Mouse (Mus musculus): ENCODE data around the gene Ptpn22. TPM values are rescaled to one million over a fixed set of nuclear protein-coding genes. Genes with fewer than 3 reads are reported as not detected.
"Not testable (repeated sequence)": the region's sequence is repeated elsewhere in the genome, so short reads cannot be mapped to it uniquely, and the experiment has no call there.

The Ptpn22 gene
- polyA plus RNA-seq, 1 experiment from 2014 or later: 0.27 TPM

DNA sequence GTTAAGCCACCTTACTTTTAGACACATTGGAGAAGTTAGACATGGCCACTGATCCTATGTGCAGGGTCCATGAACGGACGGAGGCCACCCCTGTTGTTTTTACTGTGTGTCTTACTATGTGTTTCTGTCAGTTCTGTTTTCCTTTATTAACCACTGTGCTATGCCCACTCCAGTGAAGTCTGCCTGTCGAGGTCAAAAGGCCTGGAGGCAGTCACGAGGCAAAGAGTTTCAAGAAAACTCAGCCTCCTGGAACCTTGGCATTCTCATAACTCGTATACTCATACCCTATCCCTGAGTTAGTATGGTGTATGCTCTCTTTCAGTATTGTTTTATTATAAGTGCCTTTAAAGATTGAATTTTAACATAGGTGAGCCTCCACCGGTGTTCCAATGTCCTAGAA is 19.9 kb upstream of the Ptpn22 start:
- no peaks in the 10 kb centered on the region for H3K27me3 ChIP-seq
- WGBS: 93% methylated on average over 6 of the region's 6 CpGs
- H3K36me3 ChIP-seq: no peaks in the 10 kb centered on the region

DNA sequence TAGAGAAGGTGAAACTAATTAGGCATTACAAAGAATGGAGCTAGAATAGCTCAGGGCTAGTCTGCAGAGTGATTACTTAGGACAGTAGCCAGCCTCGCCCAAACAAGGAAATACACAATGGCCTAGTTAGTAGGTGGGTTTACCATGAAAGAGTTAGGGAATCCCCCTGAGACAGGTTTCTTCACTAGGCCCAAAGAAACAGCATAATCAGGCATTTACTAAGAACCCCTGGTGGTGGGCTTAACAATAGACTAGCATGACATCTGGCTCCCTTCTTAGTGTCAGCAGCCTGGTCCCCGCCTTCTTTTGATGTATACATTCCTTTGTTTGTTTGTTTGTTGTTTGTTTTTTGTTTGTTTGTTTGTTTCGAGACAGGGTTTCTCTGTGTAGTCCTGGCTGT is 19.4 kb upstream of the Ptpn22 start:
- not testable (repeated sequence) for H3K36me3 ChIP-seq; H3K4me1 ChIP-seq; H3K9ac ChIP-seq; H3K4me2 ChIP-seq (replicated peaks); H3K27me3 ChIP-seq; H3K4me3 ChIP-seq; ATAC-seq (ENCODE audit: low FRiP score); H3K9me3 ChIP-seq (replicated peaks); H3K27ac ChIP-seq
- 77% methylated on average over 3 of the region's 3 CpGs for WGBS

More for the DNA sequence above, 19.9 kb upstream of the Ptpn22 start:
- no peak overlapping the region for H3K4me3 ChIP-seq
- H3K4me2 ChIP-seq (replicated peaks): no peak overlapping the region
- H3K27ac ChIP-seq: no peak overlapping the region
- no peaks in the 10 kb centered on the region for H3K9me3 ChIP-seq (replicated peaks)
- H3K9ac ChIP-seq: no peak overlapping the region
- no peak for ATAC-seq (ENCODE audit: low FRiP score)
- H3K4me1 ChIP-seq: no peaks in the 10 kb centered on the region

DNA sequence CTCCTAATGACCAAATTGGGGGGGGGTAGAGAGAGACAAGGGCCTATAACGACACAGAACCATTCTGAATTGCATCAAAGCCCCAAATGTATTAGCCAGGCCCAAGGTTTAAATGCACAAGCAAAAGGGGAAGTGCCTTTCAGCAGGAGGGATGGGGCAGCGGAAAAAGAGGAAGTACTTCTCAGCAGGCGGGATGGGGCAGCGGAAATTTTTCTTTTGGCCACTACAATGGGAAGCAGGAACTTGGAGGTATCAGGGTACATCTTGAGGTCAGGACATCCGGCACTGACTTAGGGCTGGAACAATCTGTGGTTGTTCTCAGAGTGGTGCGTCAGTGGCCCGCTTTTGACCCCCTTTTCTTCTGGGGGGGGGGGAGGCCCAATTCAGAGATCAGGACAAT is 18.6 kb upstream of the Ptpn22 start:
- not testable (repeated sequence) for H3K27me3 ChIP-seq; H3K36me3 ChIP-seq; H3K4me2 ChIP-seq (replicated peaks); H3K9me3 ChIP-seq (replicated peaks); H3K4me1 ChIP-seq; ATAC-seq (ENCODE audit: low FRiP score); H3K27ac ChIP-seq; H3K4me3 ChIP-seq; H3K9ac ChIP-seq
- WGBS: 90% methylated on average over 7 of the region's 7 CpGs

DNA sequence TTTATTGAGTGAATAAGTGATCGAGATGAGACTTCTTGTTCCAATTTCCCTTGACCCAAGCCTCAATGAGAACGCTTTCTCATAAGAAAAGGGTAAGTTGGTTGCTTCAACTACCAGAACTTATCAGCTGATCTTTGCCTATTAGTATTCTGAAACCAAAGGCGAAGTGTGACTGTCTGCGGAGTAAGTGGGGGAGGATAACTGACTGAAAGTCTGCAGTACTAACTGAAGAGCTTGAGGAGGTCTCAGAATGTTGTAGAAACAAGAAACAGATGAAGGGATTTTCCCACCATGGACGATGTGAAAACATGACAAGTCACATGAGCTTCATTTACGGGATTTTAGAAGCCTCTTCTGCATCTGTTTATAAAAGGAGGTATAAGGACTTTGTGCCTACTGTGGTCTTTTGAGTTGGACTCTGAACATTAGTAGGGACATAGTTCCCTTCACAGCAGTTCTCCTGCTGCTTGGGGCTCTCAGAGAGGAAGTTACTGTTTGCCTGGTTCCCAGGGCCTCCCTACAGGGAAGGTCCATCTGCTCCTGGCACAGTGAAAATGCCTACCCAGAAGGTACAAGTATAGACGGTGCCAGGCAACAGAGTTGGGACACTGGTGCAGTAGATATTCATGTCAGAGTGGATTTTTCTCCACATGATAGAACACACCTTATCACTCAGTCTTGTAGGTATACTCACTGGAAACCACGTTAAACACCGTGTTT is 8.8 kb upstream of the Ptpn22 start:
- H3K4me1 ChIP-seq: no peaks in the 10 kb centered on the region
- ATAC-seq (ENCODE audit: low FRiP score): no peak
- H3K36me3 ChIP-seq: no peaks in the 10 kb centered on the region
- no peak overlapping the region for H3K4me3 ChIP-seq
- no peaks in the 10 kb centered on the region for H3K27me3 ChIP-seq
- no peak overlapping the region for H3K4me2 ChIP-seq (replicated peaks)
- H3K27ac ChIP-seq: no peak overlapping the region
- no peak overlapping the region for H3K9ac ChIP-seq
- no peaks in the 10 kb centered on the region for H3K9me3 ChIP-seq (replicated peaks)
- WGBS: 84% methylated on average over 9 of the region's 9 CpGs

DNA sequence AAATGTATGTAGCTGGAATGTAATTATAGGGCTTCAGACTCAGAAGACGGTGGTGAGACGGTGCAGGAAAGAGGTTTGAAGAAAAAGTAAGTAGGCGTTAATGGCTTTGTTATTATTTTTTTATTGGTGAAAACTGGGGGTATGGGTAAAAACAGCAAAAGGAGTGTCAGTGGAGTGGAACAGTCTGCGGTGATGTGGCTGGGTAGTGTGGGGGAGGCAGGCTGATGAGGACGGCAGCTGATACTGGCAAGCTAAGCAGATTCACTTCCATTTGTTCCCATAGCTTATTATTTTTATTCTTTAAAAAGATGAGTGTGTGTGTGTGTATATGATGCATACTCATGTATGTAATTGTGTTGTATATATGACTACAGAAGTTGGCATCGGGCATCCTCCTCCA is 8.1 kb upstream of the Ptpn22 start:
- Histone ChIP-seq H3K4me2 (replicated peaks) (no peak overlapping the region), H3K9ac (no peak overlapping the region), H3K27ac (no peak overlapping the region), H3K27me3 (no peaks in the 10 kb centered on the region), H3K36me3 (no peaks in the 10 kb centered on the region), H3K4me3 (no peak overlapping the region), H3K4me1 (no peaks in the 10 kb centered on the region), H3K9me3 (replicated peaks) (no peaks in the 10 kb centered on the region)
- WGBS: 95% methylated on average over 6 of the region's 6 CpGs
- ATAC-seq (ENCODE audit: low FRiP score): no peak

DNA sequence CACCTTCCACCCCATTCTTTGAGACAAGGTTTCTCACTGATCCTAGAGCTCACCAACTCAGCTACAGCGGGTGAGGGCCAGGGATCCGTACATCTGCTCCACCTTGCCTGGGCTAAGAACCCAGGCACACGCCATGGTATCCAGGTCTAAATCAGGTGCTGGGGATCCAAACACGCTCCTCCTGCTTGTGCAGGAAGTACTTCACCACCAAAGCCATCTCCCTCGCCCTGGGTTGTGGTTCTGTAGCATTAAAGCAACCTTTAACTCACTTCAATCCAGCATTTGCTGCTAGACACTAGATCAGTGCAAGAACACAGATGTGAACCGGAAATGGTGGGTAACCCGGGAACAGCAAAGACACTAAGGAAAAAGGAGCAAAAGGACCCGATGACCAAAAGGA is 7.7 kb upstream of the Ptpn22 start:
- no peaks in the 10 kb centered on the region for H3K4me1 ChIP-seq
- H3K9me3 ChIP-seq (replicated peaks): no peaks in the 10 kb centered on the region
- 90% methylated on average over 8 of the region's 8 CpGs for WGBS

DNA sequence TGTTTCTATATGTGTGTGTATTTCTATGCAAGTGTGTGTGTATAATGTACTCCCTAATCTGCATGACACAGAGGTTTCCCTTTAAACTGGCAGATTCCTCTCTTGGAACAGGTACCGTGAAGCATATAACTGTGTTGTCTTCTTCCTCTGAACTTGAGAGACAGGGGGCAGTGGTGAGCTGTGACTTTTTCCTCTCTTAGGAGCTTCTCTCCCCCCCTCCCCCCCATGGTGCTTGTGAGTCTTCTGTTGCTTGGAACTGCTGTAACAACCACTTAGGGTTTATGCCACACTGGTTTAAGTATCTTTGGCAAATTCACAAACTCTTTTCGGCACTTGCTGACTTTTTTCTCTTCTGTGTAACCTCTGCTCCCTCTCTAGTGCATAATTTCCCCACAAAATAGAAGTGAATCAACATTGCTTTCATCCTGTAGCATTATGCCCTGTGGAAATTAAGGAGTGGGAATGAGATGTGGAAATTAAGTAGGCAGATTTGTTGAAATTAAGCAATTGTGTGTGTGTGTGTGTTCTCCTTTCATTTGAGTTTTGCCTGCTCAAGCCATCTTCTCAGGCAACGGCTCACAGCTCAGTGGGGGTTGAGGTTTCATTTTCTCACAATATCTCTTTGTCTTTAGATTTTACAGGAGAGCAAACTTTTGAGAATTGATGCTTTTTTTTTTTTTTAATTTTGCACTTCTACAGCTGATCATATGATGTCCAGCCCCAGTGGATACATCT is 6.9 kb upstream of the Ptpn22 start:
- no peak for ATAC-seq (ENCODE audit: low FRiP score)
- Histone ChIP-seq H3K4me2 (replicated peaks) (no peak overlapping the region), H3K27me3 (no peaks in the 10 kb centered on the region), H3K36me3 (no peaks in the 10 kb centered on the region), H3K4me3 (no peak overlapping the region), H3K4me1 (no peaks in the 10 kb centered on the region), H3K9me3 (replicated peaks) (no peaks in the 10 kb centered on the region), H3K9ac (no peak overlapping the region), H3K27ac (no peak overlapping the region)
- WGBS: 71% methylated on average over 3 of the region's 3 CpGs

More for the DNA sequence above, 7.7 kb upstream of the Ptpn22 start:
- H3K4me2 ChIP-seq (replicated peaks): no peak overlapping the region
- H3K4me3 ChIP-seq: no peak overlapping the region
- H3K36me3 ChIP-seq: no peaks in the 10 kb centered on the region
- H3K27me3 ChIP-seq: no peaks in the 10 kb centered on the region
- H3K27ac ChIP-seq: no peak overlapping the region
- no peak for ATAC-seq (ENCODE audit: low FRiP score)
- no peak overlapping the region for H3K9ac ChIP-seq

DNA sequence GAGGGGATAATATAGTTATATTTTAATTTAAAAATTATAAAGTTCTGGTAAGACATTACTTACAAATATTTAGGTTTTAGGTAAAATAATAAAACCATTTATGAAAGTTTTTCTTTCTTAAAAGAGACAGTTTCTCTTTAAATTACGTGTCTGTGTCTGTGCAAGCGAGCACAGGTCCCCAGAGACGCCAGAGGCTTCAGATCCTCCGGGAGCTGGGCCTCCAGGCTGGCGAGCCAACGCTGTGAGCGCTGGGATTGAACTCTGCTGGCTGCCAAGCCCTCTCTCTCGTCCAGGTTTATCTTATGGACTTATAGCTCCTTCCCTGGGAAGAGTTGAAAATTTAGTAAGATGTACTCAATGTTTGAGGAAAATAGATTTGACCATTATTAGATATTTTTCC is 5.8 kb upstream of the Ptpn22 start:
- H3K27ac ChIP-seq: no peak overlapping the region
- no peaks in the 10 kb centered on the region for H3K36me3 ChIP-seq
- no peak overlapping the region for H3K9ac ChIP-seq
- ATAC-seq (ENCODE audit: low FRiP score): no peak
- no peaks in the 10 kb centered on the region for H3K27me3 ChIP-seq
- H3K4me1 ChIP-seq: no peaks in the 10 kb centered on the region
- H3K4me3 ChIP-seq: no peak overlapping the region
- WGBS: 62% methylated on average over 8 of the region's 8 CpGs
- H3K4me2 ChIP-seq (replicated peaks): no peak overlapping the region
- no peaks in the 10 kb centered on the region for H3K9me3 ChIP-seq (replicated peaks)

DNA sequence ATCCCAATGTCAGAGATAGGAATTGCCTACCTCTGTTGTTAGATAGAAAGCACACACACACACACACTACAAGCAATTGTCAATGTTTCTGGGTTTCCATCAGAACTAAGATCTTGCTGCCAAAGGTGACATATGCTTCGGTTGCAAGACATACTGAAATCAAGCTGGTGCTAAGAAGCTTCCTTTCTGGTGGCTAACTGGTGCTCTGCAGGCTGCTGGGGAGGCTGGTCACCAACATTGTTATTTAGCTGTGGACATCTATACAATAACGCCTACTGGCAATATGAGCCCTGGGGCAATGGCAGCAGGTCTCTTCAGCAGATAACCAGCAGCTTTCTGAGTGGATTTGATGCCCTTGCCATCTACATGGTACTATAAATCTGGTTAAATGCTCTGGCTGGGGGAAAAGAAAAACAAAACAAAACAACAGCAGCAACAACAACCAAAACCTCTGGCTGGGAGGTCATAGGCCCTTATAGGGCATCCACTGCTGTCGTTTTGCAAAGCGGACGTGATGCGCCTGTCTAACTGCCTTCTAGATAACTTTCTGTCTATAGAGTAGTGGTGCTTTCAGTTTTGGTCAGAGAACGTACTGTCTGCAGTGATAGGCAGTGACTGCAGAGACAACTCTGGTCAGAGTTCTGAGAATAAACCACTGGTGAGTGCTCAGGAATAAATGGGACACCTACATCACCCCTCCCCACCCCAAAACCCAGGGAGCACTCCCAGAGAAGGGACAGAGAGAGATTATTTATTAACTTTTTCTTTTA is 2.4 kb upstream of the Ptpn22 start:
- 84% methylated on average over 7 of the region's 7 CpGs for WGBS
- no peak overlapping the region for H3K27ac ChIP-seq

DNA sequence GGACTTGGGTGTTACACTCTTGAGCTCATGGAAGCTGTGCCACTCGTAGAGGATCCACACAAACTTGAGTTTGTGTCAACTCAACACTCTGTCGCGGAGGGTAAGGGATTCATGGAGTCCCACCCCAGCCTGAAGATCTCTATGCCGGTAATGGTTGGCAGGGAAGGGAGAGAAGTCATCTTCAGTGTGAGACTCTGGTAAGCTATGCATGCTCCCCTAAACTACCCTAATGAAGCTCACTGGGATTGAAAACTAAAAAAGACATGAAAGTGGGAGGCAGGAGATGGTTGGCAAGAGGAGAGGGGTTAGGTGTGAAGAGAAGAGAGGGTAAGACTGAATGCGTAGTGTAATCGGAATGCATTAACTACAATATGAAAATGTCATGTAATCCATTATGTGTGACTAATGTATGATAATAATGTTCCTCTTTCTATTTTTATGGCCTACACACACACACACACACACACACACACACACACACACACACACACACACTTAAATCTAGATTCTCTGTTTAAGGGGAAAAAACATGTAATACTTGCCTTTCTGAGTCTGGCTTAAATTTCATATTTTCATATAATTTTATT is 1.5 kb upstream of the Ptpn22 start:
- no peaks in the 10 kb centered on the region for H3K9me3 ChIP-seq (replicated peaks)
- 91% methylated on average over 6 of the region's 6 CpGs for WGBS
- no peak overlapping the region for H3K27ac ChIP-seq
- no peaks in the 10 kb centered on the region for H3K4me1 ChIP-seq
- H3K36me3 ChIP-seq: no peaks in the 10 kb centered on the region
- H3K27me3 ChIP-seq: no peaks in the 10 kb centered on the region
- H3K9ac ChIP-seq: no peak overlapping the region
- no peak overlapping the region for H3K4me2 ChIP-seq (replicated peaks)
- H3K4me3 ChIP-seq: no peak overlapping the region
- ATAC-seq (ENCODE audit: low FRiP score): no peak

More for the DNA sequence above, 2.4 kb upstream of the Ptpn22 start:
- no peaks in the 10 kb centered on the region for H3K9me3 ChIP-seq (replicated peaks)
- H3K27me3 ChIP-seq: no peaks in the 10 kb centered on the region
- ATAC-seq (ENCODE audit: low FRiP score): no peak
- no peak overlapping the region for H3K9ac ChIP-seq
- H3K4me2 ChIP-seq (replicated peaks): no peak overlapping the region
- H3K36me3 ChIP-seq: no peaks in the 10 kb centered on the region
- no peak overlapping the region for H3K4me3 ChIP-seq
- H3K4me1 ChIP-seq: no peaks in the 10 kb centered on the region

DNA sequence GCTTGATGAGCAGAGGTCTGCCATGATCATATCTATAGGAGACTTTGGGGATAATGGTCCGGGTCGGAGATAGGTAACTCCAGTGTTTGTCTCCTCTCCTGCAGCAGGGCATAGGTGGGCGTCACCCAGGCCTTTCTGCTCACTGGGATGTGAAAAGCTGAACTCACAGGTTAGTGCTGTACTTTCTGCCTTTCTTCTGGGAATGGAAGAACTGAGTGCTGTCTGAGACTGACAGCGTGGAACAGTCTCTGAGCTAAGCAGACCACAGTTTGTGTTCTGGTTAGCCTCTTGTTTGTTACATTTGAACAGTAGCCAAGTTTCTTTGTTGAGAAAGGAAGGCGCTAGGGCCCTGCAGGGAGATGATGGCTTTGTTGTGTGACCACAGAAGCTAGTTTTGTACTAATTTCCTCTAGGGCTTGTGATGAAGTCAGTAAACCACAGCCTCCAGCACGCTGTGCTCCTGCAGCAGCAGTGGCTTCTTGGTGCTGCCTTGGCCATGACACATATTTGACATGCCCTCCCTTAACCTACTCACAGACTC is 326 bp downstream of the Ptpn22 start:
- H3K4me2 ChIP-seq (replicated peaks): no peak overlapping the region
- 79% methylated on average over 6 of the region's 6 CpGs for WGBS
- no peaks in the 10 kb centered on the region for H3K9me3 ChIP-seq (replicated peaks)
- no peak overlapping the region for H3K4me3 ChIP-seq
- no peak overlapping the region for H3K9ac ChIP-seq
- no peaks in the 10 kb centered on the region for H3K27me3 ChIP-seq
- ATAC-seq (ENCODE audit: low FRiP score): no peak
- H3K27ac ChIP-seq: no peak overlapping the region
- no peaks in the 10 kb centered on the region for H3K4me1 ChIP-seq
- no peaks in the 10 kb centered on the region for H3K36me3 ChIP-seq

DNA sequence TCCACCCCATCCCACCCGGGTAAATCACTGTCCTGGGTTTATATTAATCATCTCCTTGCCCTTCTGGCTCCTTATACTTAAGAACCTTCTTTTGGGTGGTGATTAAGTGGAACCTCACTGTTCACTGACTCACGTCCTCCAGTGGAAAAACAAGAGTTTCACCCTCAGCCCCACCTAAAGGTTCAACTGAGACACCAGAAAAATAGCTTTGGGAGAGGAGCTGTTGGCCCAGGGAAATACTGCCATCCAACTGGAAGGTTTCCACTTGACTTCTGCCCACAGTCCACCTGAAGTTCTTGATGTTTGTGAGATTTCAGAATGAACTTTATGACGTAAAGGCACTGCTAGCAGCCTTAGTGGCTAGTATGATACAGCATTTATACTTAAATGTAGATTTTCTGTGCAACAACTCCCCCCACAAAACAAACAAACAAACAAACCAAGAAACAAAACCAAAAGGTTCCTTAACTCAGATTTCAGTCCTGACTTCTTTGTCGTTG is 3.2 kb downstream of the Ptpn22 start:
- no peaks in the 10 kb centered on the region for H3K4me1 ChIP-seq
- H3K27me3 ChIP-seq: no peaks in the 10 kb centered on the region
- WGBS: 79% methylated on average over 4 of the region's 4 CpGs
- no peak overlapping the region for H3K4me3 ChIP-seq
- ATAC-seq (ENCODE audit: low FRiP score): no peak
- no peak overlapping the region for H3K9ac ChIP-seq
- H3K4me2 ChIP-seq (replicated peaks): no peak overlapping the region
- H3K9me3 ChIP-seq (replicated peaks): no peaks in the 10 kb centered on the region
- no peaks in the 10 kb centered on the region for H3K36me3 ChIP-seq
- H3K27ac ChIP-seq: no peak overlapping the region
